Mouse (Mus musculus) intestine, postnatal 0 days (tissue): ENCODE data around the gene Cdyl. TPM values are rescaled to one million over a fixed set of nuclear protein-coding genes. Genes with fewer than 3 reads are reported as not detected.

ENCODE experiments used
- ATAC-seq: fragments of 200-750 bp; cut with Nextera tagmentation; 2 replicates; pipeline ENCODE4 v1.8.0; 2017; ENCODE audit warnings: mild to moderate bottlenecking, moderate TSS enrichment, moderate library complexity
- H3K27ac ChIP-seq: fragments of 300-500 bp; sonication (generic); 2 replicates; pipeline ENCODE4 v1.5.1; 2014; ENCODE audit warnings: mild to moderate bottlenecking, low read depth, low read length, moderate library complexity
- H3K27me3 ChIP-seq: fragments of 300-500 bp; sonication (generic); replicated peaks from 2 replicates; pipeline ENCODE4 v1.6.1; 2014; ENCODE audit warnings: low read length, mixed read lengths; ENCODE audit not compliant: control insufficient read depth, insufficient read depth
- H3K36me3 ChIP-seq: fragments of 300-500 bp; sonication (generic); 2 replicates; pipeline ENCODE4 v1.6.1; 2014; ENCODE audit warnings: mild to moderate bottlenecking, moderate library complexity; ENCODE audit not compliant: control insufficient read depth, insufficient read depth
- H3K4me1 ChIP-seq: fragments of 300-500 bp; sonication (generic); replicated peaks from 2 replicates; pipeline ENCODE4 v1.6.1; 2014; ENCODE audit warnings: antibody characterized with exemption, low read length, mixed read lengths; ENCODE audit not compliant: control insufficient read depth, insufficient read depth
- H3K4me2 ChIP-seq: fragments of 300-500 bp; sonication (generic); replicated peaks from 2 replicates; pipeline ENCODE4 v1.6.1; 2014; ENCODE audit warnings: low read depth, mild to moderate bottlenecking, moderate library complexity
- H3K4me3 ChIP-seq: fragments of 300-500 bp; sonication (generic); 2 replicates; pipeline ENCODE4 v1.5.1; 2014; ENCODE audit warnings: low read depth, low read length
- H3K9ac ChIP-seq: fragments of 300-500 bp; sonication (generic); 2 replicates; pipeline ENCODE4 v1.6.1; 2014; ENCODE audit warnings: mild to moderate bottlenecking, low read depth, low read length
- H3K9me3 ChIP-seq: fragments of 300-500 bp; sonication (generic); 2 replicates; pipeline ENCODE4 v1.6.1; 2016; ENCODE audit warnings: mixed run types; ENCODE audit not compliant: control insufficient read depth
- CTCF ChIP-seq: sonication (generic); IDR thresholded peaks from 2 replicates; pipeline ENCODE4 v1.5.1; 2016; ENCODE audit warnings: low read depth, mild to moderate bottlenecking, control low read depth, antibody characterized with exemption, moderate library complexity
- WGBS: fragments of 180-500 bp; shearing (Covaris S2); extraction: QIAGEN DNeasy Blood & Tissue Kit; methylation state at CpG from one replicate; pipeline ENCODE4 v1.1.7; 2014; 5-methylcytosine and 5-hydroxymethylcytosine counted together
- polyA plus RNA-seq: library from polyadenylated mRNA; unstranded; fragments of >200 nt; fragmentation: Nextera tagmentation; extraction: Ambion mirVana; gene quantifications from 2 replicates; pipeline ENCODE4 v1.2.1, GENCODE M21; 2015

The Cdyl gene
- polyA plus RNA-seq, 1 experiment from 2014 or later, result 6.4 TPM

- Histone ChIP-seq H3K9me3 (no peaks in the 10 kb centered on the region), H3K4me2 (no peak overlapping the region), H3K4me3 (no peak overlapping the region), H3K27ac (no peak overlapping the region), H3K36me3 (no peaks in the 10 kb centered on the region), H3K9ac (no peak overlapping the region), H3K27me3 (no peaks in the 10 kb centered on the region), H3K4me1 (0 out of 2 replicates have a peak, but pooled peaks cover 3% of the 10 kb centered on the region)
- TF ChIP-seq CTCF, result no peak
- 72% methylated on average over 1 of the region's 1 CpGs for WGBS
- no peak for ATAC-seq
These were observed 38.9 kb upstream of the Cdyl start for GRCm38 (mm10) chr13:35620756-35621155.

- H3K27ac ChIP-seq, result no peak overlapping the region
- no peaks in the 10 kb centered on the region for H3K9me3 ChIP-seq
- H3K4me3 ChIP-seq, result no peak overlapping the region
- no peak overlapping the region for H3K4me2 ChIP-seq
- no peaks in the 10 kb centered on the region for H3K27me3 ChIP-seq
- no peak for TF ChIP-seq CTCF
- no peaks in the 10 kb centered on the region for H3K36me3 ChIP-seq
- peaks cover 14% of the 10 kb centered on the region; the same call in 1 of the 2 replicates for H3K4me1 ChIP-seq
- 0 out of 2 replicates have a peak, but pooled peaks have one; percentile 15 for ATAC-seq
- H3K9ac ChIP-seq, result no peak overlapping the region
- 73% methylated on average over 3 of the region's 3 CpGs for WGBS
These were observed 34.8 kb upstream of the Cdyl start for GRCm38 (mm10) chr13:35624831-35625230.

DNA sequence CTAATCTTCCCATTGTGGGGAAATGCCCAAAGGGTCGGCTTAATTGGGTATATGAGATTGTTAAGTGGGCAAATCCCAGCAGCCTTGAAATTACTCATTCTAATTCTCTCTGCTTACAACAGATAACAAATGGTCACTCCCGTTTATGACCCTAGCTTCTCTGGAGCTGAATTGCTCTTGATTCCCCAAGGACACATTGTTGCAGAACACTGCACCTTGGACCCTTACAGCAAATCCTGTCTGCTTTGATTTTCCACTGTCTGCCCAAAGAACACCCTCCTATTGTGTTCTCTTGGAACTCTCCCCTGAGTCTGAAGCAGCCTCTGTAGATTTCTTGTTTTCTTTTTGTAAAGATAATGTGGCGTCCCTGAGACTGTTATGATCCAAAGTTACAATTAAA is 34.1 kb upstream of the Cdyl start:
- peak; percentile 86 for ATAC-seq
- WGBS, result 28% methylated on average over 3 of the region's 3 CpGs
- H3K9ac ChIP-seq, result no peak overlapping the region
- H3K27me3 ChIP-seq, result no peaks in the 10 kb centered on the region
- no peaks in the 10 kb centered on the region for H3K36me3 ChIP-seq
- no peak overlapping the region for H3K4me3 ChIP-seq
- peaks cover 14% of the 10 kb centered on the region; the same call in 1 of the 2 replicates for H3K4me1 ChIP-seq
- H3K4me2 ChIP-seq, result peak overlapping the region; percentile 9; the same call in 1 of the 2 replicates
- TF ChIP-seq CTCF, result no peak
- no peaks in the 10 kb centered on the region for H3K9me3 ChIP-seq
- peak overlapping the region; percentile 89 for H3K27ac ChIP-seq

- Histone ChIP-seq H3K4me2 (no peak overlapping the region), H3K27me3 (no peaks in the 10 kb centered on the region), H3K9ac (no peak overlapping the region), H3K9me3 (no peaks in the 10 kb centered on the region), H3K27ac (no peak overlapping the region), H3K4me3 (no peak overlapping the region), H3K36me3 (no peaks in the 10 kb centered on the region), H3K4me1 (peaks cover 14% of the 10 kb centered on the region; the same call in 1 of the 2 replicates)
- ATAC-seq, result 0 out of 2 replicates have a peak, but pooled peaks have one; percentile 41
- WGBS, result 35% methylated on average over 1 of the region's 1 CpGs
- TF ChIP-seq CTCF, result no peak
These were observed 32.3 kb upstream of the Cdyl start for GRCm38 (mm10) chr13:35627319-35627718.

DNA sequence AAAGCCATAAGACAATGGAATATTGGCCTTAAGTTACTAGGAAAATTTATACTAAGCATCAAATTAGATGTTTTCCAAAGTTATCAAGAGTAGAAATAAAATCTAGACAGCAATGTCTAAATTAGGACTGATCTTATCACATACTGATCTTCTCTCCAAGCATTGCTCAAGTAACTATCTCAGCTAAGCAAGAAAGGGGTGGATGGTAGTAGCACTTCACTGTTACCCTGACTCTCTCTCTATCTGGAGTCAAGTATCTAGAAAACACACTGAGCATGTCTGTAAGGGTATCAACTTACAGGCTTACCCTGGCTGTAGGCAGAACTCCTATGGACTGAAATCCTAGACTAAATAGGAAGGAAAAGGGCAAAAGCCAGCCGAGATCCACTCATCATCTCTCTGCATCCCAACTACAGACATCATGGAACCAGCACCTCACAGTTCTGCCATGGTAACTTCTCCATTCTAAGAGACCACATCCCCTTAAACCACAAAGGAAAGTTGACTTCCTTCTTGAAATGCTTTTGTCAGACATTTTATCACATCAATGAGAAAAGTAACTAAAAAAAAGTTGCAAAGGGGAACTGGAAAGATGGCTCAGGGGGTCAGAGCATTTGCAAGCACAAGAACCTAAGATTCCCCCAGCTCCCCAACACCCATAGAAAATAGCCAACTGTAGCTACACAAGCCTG is 12.4 kb upstream of the Cdyl start:
- Histone ChIP-seq H3K4me1 (no peaks in the 10 kb centered on the region), H3K4me3 (no peak overlapping the region), H3K27ac (no peak overlapping the region), H3K27me3 (no peaks in the 10 kb centered on the region), H3K9ac (no peak overlapping the region), H3K9me3 (no peaks in the 10 kb centered on the region), H3K4me2 (no peak overlapping the region), H3K36me3 (no peaks in the 10 kb centered on the region)
- no peak for ATAC-seq
- 87% methylated on average over 1 of the region's 1 CpGs for WGBS
- TF ChIP-seq CTCF, result no peak

GRCm38 (mm10) chr13:35650284-35650872 is 9.3 kb upstream of the Cdyl start:
- no peaks in the 10 kb centered on the region for H3K4me1 ChIP-seq
- no peak for ATAC-seq
- H3K9me3 ChIP-seq, result no peaks in the 10 kb centered on the region
- H3K9ac ChIP-seq, result no peak overlapping the region
- TF ChIP-seq CTCF, result no peak
- no peak overlapping the region for H3K4me2 ChIP-seq
- no peak overlapping the region for H3K4me3 ChIP-seq
- H3K27ac ChIP-seq, result no peak overlapping the region
- H3K27me3 ChIP-seq, result no peaks in the 10 kb centered on the region
- no peaks in the 10 kb centered on the region for H3K36me3 ChIP-seq
- WGBS, result 81% methylated on average over 11 of the region's 11 CpGs
